Mouse (Mus musculus) liver, adult 2 months (tissue): ENCODE results near the gene Stxbp4.

Source experiments
- CTCF ChIP-seq: fragments of 200-500 bp; IDR thresholded peaks from 2 replicates; pipeline ENCODE4 v1.5.1; 2011; ENCODE audit warnings: low read depth, low read length, control low read depth
- POLR2A ChIP-seq: fragments of 200-500 bp; IDR thresholded peaks from 2 replicates; pipeline ENCODE4 v1.6.1; 2011; ENCODE audit warnings: low read length, control low read depth; ENCODE audit not compliant: insufficient read depth; ENCODE audit errors: extremely low read depth

DNA sequence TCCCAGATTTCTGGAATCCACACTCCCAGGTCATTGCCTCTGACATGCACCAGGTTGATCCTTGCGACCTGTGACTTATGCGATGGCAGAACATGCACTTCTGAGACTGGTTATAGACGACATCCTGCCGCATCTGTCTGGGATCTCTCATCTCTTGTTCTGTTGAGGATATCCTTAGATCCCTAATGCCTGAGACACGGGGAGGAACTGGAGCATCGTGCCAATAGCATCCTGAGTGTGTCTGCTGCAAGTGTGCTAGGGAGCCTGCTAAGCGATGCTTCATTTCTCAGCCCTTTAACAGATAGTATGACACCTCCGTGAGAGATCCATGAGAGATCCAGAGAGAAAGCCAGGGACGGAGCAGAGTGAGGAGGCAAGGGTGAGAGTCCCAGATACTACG is 148.7 kb downstream of the Stxbp4 start:
- TF ChIP-seq CTCF (no peak), POLR2A (no peak)
